Mouse (Mus musculus): Measurements from ENCODE around the gene 1700025G04Rik.

Gene 1700025G04Rik

DNA sequence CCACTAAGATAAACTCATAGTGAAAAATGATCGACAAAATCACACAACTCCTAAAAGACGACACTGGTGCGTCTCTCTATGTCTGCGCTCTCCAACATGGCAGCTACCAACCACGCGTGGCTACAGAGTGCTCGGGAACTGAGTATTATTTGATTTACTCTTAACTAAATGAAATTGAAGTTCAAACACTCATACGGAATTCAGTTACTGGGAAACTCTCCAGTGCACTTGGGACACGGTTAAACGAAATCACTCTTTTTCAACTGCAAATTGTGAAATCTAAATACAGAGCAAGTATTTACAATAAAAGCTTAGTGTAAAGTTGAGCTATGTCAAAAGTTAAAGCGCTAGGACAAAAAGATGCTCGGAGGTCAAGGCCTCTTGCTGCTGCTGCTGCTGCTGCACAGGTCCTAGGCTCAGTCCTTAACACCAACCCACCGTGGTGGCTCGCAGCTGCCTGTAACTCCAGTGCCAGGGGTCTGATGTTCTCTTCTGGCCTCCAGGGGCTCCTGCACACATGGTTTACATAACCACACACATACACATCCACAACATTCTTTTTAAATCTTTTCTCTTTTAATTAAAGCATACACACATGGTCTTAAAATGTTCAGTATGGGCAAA lies 13.6 kb downstream of the 1700025G04Rik start:
- no peak for DNase-seq (ENCODE audit: low spot score)

DNA sequence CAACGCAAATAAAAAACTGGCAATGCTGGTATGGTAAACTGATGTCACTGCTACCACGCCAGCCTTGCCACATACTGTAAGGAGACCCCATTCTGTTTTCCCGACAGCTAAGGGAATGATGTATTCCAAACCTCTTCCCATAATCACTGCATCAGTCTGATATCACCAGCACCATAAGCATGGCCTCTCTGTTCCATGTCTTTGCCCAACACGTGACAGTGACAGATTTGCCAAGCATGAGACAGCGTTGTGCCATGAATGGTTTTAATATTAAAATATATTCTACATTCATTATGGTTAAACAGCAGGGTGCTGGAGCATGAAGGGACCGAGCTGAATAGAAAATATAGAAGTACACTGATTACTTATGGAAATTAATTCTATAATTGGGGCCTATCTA lies 14.2 kb downstream of the 1700025G04Rik start:
- DNase-seq (ENCODE audit: low spot score): no peak

GRCm38 (mm10) chr1:152070441-152070840 lies 19.5 kb downstream of the 1700025G04Rik start:
- DNase-seq (ENCODE audit: low spot score): no peak

DNA sequence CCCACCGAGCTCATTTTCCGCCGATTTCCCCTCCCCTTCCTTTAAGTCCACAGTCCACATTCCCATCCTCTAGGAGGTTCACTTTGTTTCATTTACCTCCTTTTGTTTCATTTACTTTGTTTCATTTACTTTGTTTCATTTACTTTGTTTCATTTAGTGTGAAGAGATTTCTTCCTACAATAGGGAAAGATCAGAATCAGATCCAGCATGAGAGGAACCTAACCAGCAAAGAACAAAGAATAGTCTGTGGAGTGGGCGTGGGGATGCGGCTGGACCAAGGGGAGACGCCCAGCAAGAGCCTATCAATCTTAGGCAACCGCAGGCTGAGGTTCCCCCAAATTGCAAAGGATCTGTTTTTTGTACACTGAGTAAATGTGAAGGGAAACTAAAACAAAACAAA lies 20.2 kb downstream of the 1700025G04Rik start:
- no peak for DNase-seq (ENCODE audit: low spot score)

GRCm38 (mm10) chr1:152067919-152068318 lies 22.0 kb downstream of the 1700025G04Rik start:
- no peak for DNase-seq (ENCODE audit: low spot score)

GRCm38 (mm10) chr1:152065527-152065926 lies 24.4 kb downstream of the 1700025G04Rik start:
- DNase-seq (ENCODE audit: low spot score): no peak

- no peak for DNase-seq (ENCODE audit: low spot score)
Observed at GRCm38 (mm10) chr1:152063357-152064145, 26.4 kb downstream of the 1700025G04Rik start.

DNA sequence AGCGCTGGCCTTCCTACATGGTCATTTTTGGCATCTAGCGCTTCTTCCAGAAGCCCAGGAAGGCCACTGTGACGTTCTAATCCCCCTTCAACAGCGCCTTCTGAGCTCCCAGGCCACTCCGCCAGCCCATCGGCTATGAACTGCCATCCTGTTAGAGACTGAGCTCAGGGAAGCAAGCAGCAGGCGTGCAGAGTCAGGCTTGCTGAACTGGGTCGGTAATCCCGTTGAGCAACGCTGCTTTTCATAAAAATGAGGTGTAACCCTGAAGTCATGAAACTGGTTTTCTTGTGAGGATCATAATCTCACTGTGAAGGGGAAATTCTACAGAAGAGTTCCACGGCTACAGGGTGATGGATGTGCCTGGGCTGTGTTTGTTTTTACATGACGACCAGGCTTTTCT lies 28.2 kb downstream of the 1700025G04Rik start:
- DNase-seq (ENCODE audit: low spot score): no peak

- DNase-seq (ENCODE audit: low spot score): no peak
Observed at GRCm38 (mm10) chr1:152060265-152060664, 29.7 kb downstream of the 1700025G04Rik start.

GRCm38 (mm10) chr1:152058776-152059175 lies 31.1 kb downstream of the 1700025G04Rik start:
- no peak for DNase-seq (ENCODE audit: low spot score)

GRCm38 (mm10) chr1:152053112-152053511 lies 36.8 kb downstream of the 1700025G04Rik start:
- no peak for DNase-seq (ENCODE audit: low spot score)

GRCm38 (mm10) chr1:152051858-152052257 lies 38.1 kb downstream of the 1700025G04Rik start:
- DNase-seq (ENCODE audit: low spot score): no peak

- DNase-seq (ENCODE audit: low spot score): no peak
Observed at GRCm38 (mm10) chr1:152050037-152050436, 39.9 kb downstream of the 1700025G04Rik start.

GRCm38 (mm10) chr1:152048291-152048690 lies 41.6 kb downstream of the 1700025G04Rik start:
- no peak for DNase-seq (ENCODE audit: low spot score)

DNA sequence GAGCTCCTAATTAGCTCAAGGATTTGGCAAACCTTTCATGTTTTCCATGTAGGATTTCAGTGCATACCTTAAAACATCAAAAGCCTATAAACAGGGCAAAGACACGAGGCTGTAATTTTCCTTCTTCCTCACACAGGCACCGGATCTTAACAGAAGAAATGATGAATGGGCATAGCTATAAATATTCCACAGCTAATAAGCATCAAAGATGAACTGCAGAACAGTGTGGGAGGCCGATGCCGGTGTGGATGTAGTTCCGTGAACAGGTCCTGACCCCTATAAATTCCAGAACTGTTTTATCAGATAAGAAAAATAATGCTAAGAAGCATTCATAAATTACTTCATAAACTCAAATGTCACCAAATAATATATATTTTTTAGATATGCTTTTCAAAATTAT lies 42.5 kb downstream of the 1700025G04Rik start:
- DNase-seq (ENCODE audit: low spot score): no peak

GRCm38 (mm10) chr1:152043453-152043852 lies 46.5 kb downstream of the 1700025G04Rik start:
- no peak for DNase-seq (ENCODE audit: low spot score)

DNA sequence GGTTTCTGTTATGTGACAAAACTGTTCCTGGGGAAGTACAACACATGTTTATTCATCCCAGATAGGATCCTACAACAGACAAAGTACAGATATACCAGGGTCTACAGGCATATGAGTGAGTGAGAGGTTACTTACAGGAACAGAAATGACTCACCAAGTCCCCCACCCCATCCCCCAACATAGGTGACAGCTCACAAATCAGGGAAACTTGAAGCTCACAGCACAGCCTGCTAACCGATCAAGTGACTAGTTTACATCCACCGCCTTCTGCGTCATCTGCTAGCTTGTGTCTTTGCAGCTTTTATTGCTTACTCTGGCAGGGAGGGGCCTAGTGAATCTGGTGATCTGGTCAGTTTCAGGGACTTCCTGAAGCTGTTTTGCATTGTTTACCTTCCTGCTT lies 47.5 kb downstream of the 1700025G04Rik start:
- DNase-seq (ENCODE audit: low spot score): no peak

DNA sequence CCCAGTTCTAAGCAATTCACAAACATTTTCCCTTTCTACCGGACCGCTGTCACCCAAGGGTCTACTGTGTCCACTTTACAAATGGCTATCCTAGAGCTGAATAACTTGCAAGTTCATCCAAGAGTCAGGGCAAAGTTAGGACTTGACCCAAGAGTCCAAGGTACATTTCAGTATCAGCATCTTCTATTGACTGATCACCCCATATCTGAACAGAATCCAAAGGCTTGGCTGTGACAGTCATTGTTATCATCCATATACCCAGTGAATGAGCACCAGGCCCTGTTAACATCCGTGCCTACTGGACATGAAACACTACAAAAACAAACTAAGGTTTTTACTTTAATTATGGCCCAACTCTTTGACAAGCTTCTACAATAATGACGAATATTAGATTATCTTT lies 48.9 kb downstream of the 1700025G04Rik start:
- DNase-seq (ENCODE audit: low spot score): no peak

- no peak for DNase-seq (ENCODE audit: low spot score)
Observed at GRCm38 (mm10) chr1:152040053-152040452, 49.9 kb downstream of the 1700025G04Rik start.

DNA sequence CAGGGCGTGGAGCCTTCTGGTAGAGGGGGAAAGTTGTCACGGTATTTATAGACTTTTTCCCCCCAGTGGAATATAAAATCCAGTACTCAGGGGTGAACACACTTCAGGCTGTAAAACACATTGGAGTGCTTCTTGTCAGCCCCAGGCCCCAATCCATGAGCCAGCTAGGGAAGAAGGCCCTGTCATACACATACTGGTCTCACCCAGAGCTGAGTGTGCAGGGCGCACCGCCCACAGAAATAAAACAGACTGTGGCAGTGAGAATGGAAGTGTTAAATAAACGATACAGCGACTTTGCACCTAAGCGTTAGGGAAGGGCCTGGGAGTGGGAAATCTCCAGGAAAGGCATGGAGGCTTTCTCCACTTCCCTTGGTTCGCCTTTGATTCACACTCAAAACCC lies 50.3 kb downstream of the 1700025G04Rik start:
- no peak for DNase-seq (ENCODE audit: low spot score)

DNA sequence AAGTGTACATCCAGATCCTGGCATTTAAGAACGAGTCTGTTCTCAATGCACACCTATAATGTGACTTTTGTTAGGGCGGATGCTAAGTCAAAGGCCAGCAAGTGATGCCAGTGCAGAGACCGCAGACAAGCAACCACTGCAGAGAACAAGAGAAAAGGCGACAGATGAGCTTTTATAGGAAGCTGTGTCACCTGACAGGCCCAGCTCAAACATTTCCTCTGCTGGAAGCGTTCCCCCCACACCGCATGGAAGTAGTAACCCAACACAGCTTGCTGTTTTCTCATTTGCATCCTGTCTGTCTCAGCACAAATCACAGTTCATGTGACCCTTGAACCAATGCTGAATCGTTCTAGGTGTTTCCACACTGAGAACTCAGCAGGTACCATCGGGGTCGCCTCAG lies 51.8 kb downstream of the 1700025G04Rik start:
- DNase-seq (ENCODE audit: low spot score): no peak

DNA sequence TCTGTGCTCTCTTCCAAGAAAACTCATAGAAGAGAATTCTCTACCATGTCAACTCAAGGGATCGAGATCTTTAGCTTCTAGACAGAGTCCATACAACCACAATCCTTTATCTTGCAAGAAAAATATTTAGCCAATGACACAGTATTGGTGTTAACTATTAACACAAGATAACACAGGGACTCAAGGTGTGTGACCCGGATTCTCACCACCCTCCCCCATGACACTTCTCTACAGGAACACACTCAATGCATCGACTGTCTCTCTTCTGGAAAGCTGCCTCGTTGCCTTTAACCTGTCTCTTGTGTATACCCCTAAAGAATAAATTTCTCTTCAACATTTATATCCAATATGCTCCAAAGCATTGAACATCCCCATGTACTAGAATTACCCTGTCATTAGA lies 52.3 kb downstream of the 1700025G04Rik start:
- DNase-seq (ENCODE audit: low spot score): no peak

DNA sequence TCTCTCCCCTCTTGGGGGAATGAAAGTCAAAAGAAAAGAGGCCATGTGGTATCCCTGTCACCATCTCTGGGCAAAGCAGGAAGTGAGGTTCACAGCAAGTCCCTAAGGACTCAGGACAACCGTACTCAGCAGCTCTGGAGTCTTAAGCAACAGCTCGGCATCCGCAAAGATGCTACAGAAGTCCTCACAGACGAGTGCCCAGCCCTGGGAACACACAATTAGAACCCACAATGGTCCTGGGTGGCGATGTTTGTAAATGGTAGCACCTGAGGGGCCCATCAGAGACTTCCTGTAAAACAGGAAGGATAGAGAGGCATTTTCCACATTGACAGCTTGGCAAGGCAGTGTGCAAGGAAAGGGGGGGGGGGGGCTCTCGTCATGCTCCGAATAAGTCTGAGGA lies 55.2 kb downstream of the 1700025G04Rik start:
- no peak for DNase-seq (ENCODE audit: low spot score)

DNA sequence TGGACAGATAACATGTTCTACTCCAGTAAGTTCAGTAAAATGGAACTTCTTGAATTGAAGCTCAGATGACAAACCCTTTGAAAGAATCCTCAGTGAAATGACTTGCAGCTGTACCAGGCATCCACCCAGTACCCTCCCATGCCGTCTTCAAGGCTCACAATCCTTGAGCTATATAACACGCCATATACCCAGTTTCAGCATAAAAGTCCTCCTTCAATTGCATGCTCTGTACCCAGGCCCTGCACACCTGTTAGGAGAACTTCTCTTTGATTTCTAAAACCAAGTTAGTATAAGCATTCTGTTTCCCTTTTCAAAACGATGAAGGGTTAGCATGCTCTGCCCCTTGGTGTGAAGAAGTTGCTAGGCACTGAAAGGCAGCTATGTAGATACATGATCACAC lies 56.2 kb downstream of the 1700025G04Rik start:
- no peak for DNase-seq (ENCODE audit: low spot score)
